23 mouse cellular contexts compared by ENCODE assay signal in genomic region chr7:46672160-46672672, GRCm38 (mm10). TPM values are rescaled to one million over a fixed set of nuclear protein-coding genes. Genes with fewer than 3 reads are reported as not detected.
DNase-seq lines count a peak whose midpoint lies in the region; ATAC-seq and TF ChIP-seq lines count a peak whose summit lies in the region.
"Had no signal": no experiment of that assay in that cellular context is flagged by ENCODE, and none has a peak within 500 bp of the region (broad histone marks: within the 10 kb centered on the region; RNA-seq: fewer than 3 reads in every experiment).

Tph1 (minus strand) TSS chr7:46672537.

- H3K27me3 ChIP-seq in stomach, postnatal 0 days (ENCODE audit: control insufficient read depth, insufficient read depth, low read length): no peaks in the 10 kb centered on the region

- H3K27ac ChIP-seq in gastrocnemius, adult 2 months: 0 out of 2 replicates have a peak within 1 kb of the TSS, but pooled peaks have one; percentile 31
- H3K27ac ChIP-seq in layer of hippocampus, adult 2 months: peak within 1 kb of the TSS; percentile 58; the same call in 1 of the 2 replicates
- no peak within 1 kb of the TSS for H3K27ac ChIP-seq in stomach, postnatal 0 days (replicated peaks)
- H3K27ac ChIP-seq: heart, embryonic 13.5 days; limb, embryonic 12.5 days; liver, embryonic 13.5 days; macrophage had no signal

- WGBS in stomach, postnatal 0 days: 33% methylated on average over 10 of the region's 10 CpGs

- intact Hi-C loops in gastrocnemius, adult 2 months (cut with DNase I): no loop called here

- no peaks in the 10 kb centered on the region for H3K36me3 ChIP-seq in stomach, postnatal 0 days (ENCODE audit: control insufficient read depth, insufficient read depth, low read length)
- H3K36me3 ChIP-seq: heart, embryonic 13.5 days; limb, embryonic 12.5 days; liver, embryonic 13.5 days had no signal

- H3K9ac ChIP-seq in stomach, postnatal 0 days (ENCODE audit: low read length): no peak within 1 kb of the TSS
- H3K9ac ChIP-seq: heart, embryonic 13.5 days; limb, embryonic 12.5 days; liver, embryonic 13.5 days had no signal

- H3K4me3 ChIP-seq in gastrocnemius, adult 2 months: no peak within 1 kb of the TSS
- no peak within 1 kb of the TSS for H3K4me3 ChIP-seq in layer of hippocampus, adult 2 months
- no peak within 1 kb of the TSS for H3K4me3 ChIP-seq in stomach, postnatal 0 days (ENCODE audit: low read depth, low read length)
- H3K4me3 ChIP-seq: heart, embryonic 13.5 days; limb, embryonic 12.5 days; liver, embryonic 13.5 days had no signal

- no peak within 1 kb of the TSS for H3K4me2 ChIP-seq in stomach, postnatal 0 days (replicated peaks; ENCODE audit: low read depth)
- H3K4me2 ChIP-seq: heart, embryonic 13.5 days; limb, embryonic 12.5 days; liver, embryonic 13.5 days had no signal

- TF ChIP-seq EP300 in stomach, postnatal 0 days (optimal IDR thresholded peaks at IDR 0.05): no peak

- peak; percentile 26 for DNase-seq in gastrocnemius, adult 2 months
- no peak for DNase-seq in gastrocnemius, postnatal 4 days (ENCODE audit: low spot score in 2 of 2)
- no peak for DNase-seq in layer of hippocampus, adult 2 months (ENCODE audit: low spot score in 2 of 2)
- DNase-seq in layer of hippocampus, adult 8-10 months (ENCODE audit: low spot score in 2 of 2): no peak
- peak; percentile 6 for DNase-seq in 3T3-L1 (ENCODE audit: low read depth, low spot score)
- peak; percentile 56 for DNase-seq in NIH3T3 (ENCODE audit: low read depth)
- no peak for DNase-seq in stomach, postnatal 0 days (ENCODE audit: low spot score)
- DNase-seq: adrenal gland, postnatal 10 days; cerebellum, adult 11 months; cerebellum, postnatal 14 days; heart, adult 11 months; layer of hippocampus, adult 9-11 months; liver, embryonic 13.5 days; right cerebral cortex, adult 18-20 months; spleen, adult 18-20 months had no signal

- no peak for ATAC-seq in stomach, postnatal 0 days (ENCODE audit: low FRiP score, low TSS enrichment)
- ATAC-seq: CD4-positive, CD25-positive, alpha-beta regulatory T cell, adult 4 months had no signal

- no peaks in the 10 kb centered on the region for H3K4me1 ChIP-seq in stomach, postnatal 0 days (replicated peaks; ENCODE audit: control insufficient read depth, insufficient read depth)

- no peaks in the 10 kb centered on the region for H3K9me3 ChIP-seq in stomach, postnatal 0 days (ENCODE audit: control insufficient read depth, low read length)
- H3K9me3 ChIP-seq: limb, embryonic 12.5 days; liver, embryonic 13.5 days had no signal

- no peak for TF ChIP-seq CTCF in gastrocnemius, adult 2 months (IDR thresholded peaks at IDR 0.05)
- no peak for TF ChIP-seq CTCF in layer of hippocampus, adult 2 months (conservative IDR thresholded peaks at IDR 0.05)
- no peak for TF ChIP-seq CTCF in stomach, postnatal 0 days (IDR thresholded peaks at IDR 0.05; ENCODE audit: low read depth)

RNA-seq across cellular contexts. Expression of gene Tph1, which starts in this region (rescaled TPM):
- total RNA-seq in gastrocnemius, adult 2 months (2021): under 1 TPM; 0.22 to 0.94 TPM
- total RNA-seq in gastrocnemius, postnatal 4 days (2021): under 1 TPM; 0.21 to 0.49 TPM
- under 1 TPM; 0.44 to 0.61 TPM for total RNA-seq in layer of hippocampus, adult 2 months (2021)
- total RNA-seq in layer of hippocampus, adult 8-10 months (2022): 1 to 10 TPM in 1 of 4 experiments, under 1 TPM in 1, not detected in 2; 0.25 to 2.3 TPM
- polyA plus RNA-seq in stomach, postnatal 0 days (2015; fragmentation: Nextera tagmentation; extraction: Ambion mirVana): 0.48 and 0.79 TPM in 2 replicates
- total RNA-seq: adrenal gland, postnatal 10 days; hematopoietic stem cell, adult 5-6 weeks; MEL; midbrain, postnatal 0 days had no signal
- polyA plus RNA-seq: heart, embryonic 13.5 days; limb, embryonic 12.5 days; liver, embryonic 13.5 days; macrophage; stomach, embryonic 14.5 days had no signal

Comparison
In these comparisons a context has a peak if more than half of its experiments do, and no peak if none do; other contexts are left out.
1. Peak in DNase-seq and H3K27ac ChIP-seq in gastrocnemius, adult 2 months; RNA of the gene not detected or under 1 TPM.
2. DNase-seq: peak in 3T3-L1 (single experiment) and NIH3T3 (single experiment); none in gastrocnemius, postnatal 4 days (0 of 2), layer of hippocampus, adult 2 months (0 of 2), layer of hippocampus, adult 8-10 months (0 of 2) and stomach, postnatal 0 days (single experiment).